Mouse (Mus musculus) MEL-GATA-1-ER (cell line): ENCODE results near the gene Prss36.
A peak's percentile ranks its signal among the peaks of the same experiment; 100 is the strongest.

Source experiments
- DNase-seq: peaks from one replicate; pipeline ENCODE4 v3.0.0-alpha.2; 2012; ENCODE audit warnings: low read depth; ENCODE audit errors: extremely low read depth

Gene Prss36

GRCm38 (mm10) chr7:127935028-127935722 lies 11.3 kb downstream of the Prss36 start:
- DNase-seq: peak; percentile 91

GRCm38 (mm10) chr7:127934075-127934474 lies 12.4 kb downstream of the Prss36 start:
- no peak for DNase-seq

- no peak for DNase-seq
These were observed 14.1 kb downstream of the Prss36 start for GRCm38 (mm10) chr7:127932273-127933031.

GRCm38 (mm10) chr7:127931351-127932135 lies 15.0 kb downstream of the Prss36 start:
- DNase-seq: no peak

- DNase-seq: no peak
These were observed 15.9 kb downstream of the Prss36 start for GRCm38 (mm10) chr7:127930636-127931035.

- no peak for DNase-seq
These were observed 16.6 kb downstream of the Prss36 start, which contains the start of gene Prss8 for GRCm38 (mm10) chr7:127929923-127930322. TSS of gene Prss8 (minus strand) at chr7:127930104.

GRCm38 (mm10) chr7:127928596-127928995 lies 17.9 kb downstream of the Prss36 start:
- DNase-seq: no peak

DNA sequence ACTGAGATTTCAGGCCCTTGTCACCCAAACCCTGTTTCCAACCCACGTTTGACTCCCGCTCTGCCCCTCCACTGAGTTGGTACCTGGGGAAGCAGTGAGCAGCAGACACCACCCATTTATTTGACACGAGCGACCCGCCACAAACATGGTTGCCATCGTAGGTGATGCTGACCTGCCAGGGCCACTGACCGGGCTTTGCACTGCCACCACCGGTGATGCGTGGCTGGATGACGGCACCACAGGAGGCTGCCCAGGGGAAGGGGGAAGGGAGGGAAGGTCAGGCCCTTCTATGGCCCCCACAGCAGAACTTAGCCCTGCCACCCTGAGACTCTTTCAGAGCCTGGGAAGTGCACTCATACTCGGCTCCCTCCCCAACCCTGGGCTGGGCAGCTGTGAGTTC lies 18.8 kb downstream of the Prss36 start:
- no peak for DNase-seq

DNA sequence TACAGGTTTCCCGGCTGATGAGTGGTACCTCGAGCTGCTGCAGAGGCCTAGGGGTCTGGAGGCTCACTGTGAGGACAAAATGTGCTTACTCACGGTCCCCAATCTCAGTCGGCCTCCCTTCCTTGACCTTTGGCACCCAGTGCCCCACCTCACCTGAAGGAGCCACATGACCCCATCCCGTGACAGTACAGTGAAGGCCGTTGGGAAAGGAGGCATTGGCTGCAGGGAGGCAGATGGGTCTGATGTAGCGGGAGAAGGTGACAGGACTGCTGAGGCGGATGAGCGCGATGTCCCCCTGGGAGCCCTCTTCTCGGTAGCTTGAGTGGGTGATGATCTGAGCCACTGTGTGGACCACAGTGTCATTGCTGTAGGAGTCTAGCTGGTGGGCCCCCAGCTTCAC lies 19.7 kb downstream of the Prss36 start:
- DNase-seq: no peak

GRCm38 (mm10) chr7:127926066-127926465 lies 20.5 kb downstream of the Prss36 start:
- DNase-seq: no peak

- no peak for DNase-seq
These were observed 21.3 kb downstream of the Prss36 start for GRCm38 (mm10) chr7:127925252-127925651.

DNA sequence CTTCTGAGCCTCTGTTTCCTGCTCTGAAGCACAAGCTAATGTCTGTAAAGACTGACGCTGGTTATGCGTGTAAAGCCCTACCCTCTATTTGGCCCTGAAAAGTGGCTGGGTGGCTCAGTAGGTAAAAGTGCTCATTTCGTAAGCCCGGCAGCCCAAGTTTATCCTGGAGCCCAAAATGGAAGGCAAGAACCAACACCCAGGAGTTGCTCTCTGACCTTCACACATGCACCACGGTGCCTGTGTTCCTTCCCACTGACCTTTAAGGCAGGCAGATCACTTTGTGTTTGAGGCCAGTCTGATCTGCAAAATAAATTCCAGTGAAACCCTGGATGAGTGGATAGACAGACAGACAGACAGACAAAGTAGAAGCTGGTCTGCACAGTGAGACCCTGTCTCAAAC lies 22.8 kb downstream of the Prss36 start:
- DNase-seq: no peak

DNA sequence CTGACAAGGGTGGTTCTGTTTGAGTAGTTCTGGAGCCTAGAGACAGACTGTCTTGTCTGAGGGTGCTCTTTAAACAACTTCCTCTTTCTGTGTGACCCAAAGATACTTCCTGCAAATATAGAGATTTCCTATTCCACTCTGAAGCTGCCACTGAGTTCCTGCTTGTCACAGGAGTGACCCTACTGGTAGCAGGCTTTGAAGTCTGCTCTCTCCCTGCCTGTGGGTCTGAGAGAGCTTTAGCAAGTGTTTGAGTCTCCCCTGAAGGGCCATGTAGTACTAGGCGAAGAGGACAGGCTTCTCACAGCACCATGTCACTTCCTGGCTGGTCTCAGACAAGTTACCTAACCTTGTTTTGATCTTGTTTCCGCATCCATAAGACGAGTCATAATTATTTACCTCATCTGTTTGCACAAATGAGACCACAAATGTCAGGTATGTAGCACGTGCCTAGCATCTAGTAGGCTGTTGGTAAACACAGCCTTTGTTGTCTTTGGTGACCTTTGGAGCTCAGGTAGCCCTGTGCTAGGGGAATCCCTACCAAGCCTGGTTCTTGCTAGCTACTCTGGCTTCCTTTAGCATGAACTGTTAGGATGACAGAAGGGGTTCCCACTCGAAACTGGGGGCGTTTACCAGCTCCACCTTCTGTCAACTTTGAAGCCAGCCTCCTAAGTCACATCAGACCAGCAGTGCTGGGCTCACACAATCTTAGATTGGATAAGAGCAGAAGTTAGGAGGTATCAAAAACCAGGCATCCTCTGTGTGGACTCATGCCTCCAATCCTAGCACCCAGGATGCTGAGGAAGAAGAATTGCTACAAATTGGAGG lies 23.9 kb downstream of the Prss36 start:
- DNase-seq: peak; percentile 66

DNA sequence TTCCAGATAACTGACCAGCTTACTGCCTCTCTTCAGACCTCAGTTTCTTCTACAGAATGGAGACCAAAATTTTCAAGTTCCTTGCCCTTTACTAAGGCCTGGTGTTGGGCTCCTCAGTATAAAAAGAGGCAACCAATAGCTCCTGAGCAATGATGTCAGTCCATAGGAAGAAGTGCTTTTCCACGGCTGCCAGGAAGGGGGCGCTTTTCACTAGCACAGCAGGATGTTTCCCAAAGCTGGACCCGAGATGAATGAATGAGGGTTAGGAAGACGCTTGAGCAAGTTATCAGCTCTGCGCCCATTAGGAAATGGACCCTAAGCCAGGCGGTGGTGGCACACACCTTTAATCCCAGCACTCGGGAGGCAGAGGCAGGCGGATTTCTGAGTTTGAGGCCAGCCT lies 25.0 kb downstream of the Prss36 start:
- peak; percentile 26 for DNase-seq

GRCm38 (mm10) chr7:127919290-127919689 lies 27.2 kb downstream of the Prss36 start:
- no peak for DNase-seq

DNA sequence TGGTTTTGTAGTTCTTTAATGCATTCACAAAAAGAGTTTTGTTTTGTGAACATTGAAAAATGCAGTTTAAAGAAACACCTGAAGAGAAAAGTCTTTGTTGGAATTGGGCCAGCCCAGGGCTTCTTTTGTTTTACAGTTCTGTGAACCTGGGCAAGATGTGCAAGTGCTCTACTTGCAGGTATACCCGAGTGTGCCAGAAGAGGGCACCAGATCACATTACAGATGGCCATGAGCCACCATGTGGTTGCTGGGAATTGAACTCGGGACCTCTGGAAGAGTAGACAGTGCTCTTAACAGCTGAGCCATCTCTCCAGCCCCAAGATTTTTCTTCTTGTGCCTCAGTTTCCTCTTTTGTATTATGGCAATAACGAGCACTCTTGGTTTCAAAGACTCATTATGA lies 28.3 kb downstream of the Prss36 start:
- DNase-seq: peak; percentile 22

DNA sequence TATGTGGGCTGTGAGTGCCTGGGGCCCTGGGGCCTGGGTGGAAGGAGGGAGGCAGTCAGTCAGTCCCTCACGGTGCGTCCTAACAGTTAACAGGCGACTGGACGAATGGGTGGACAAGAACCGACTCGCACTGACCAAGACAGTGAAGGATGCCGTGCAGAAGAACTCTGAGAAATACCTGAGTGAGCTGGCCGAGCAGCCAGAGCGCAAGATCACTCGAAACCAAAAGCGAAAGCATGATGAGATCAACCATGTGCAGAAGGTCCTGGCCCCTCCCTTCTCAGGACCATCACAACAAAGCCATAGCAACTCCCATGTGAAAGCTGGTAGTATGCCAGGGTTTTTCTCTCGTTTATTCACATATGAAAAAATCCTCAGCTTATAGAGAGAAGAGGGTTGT lies 31.2 kb downstream of the Prss36 start:
- DNase-seq: no peak

DNA sequence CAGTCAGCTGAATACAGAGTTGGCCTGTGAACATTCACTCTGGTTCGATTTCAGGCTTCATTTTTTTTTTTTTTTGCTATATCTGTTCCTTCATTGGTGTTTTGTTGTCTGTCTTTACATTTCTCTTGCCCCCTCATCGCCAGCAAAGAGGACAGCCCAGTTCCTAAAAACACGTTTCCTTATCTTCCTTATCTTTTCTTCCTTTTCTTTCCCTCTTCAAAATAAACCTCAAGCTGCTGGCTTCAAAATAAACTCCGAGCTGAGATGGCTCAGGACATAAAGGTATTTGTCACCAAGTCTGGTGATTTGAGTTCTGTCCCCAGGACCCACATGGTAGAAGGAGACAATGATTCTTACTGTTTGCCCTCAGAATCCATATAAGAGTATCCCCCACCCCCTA lies 33.6 kb downstream of the Prss36 start:
- no peak for DNase-seq

- DNase-seq: peak; percentile 84
These were observed 34.2 kb downstream of the Prss36 start, which contains the start of gene Kat8 for GRCm38 (mm10) chr7:127912190-127912871. TSS of gene Kat8 (plus strand) at chr7:127912516.

- DNase-seq: no peak
These were observed 37.9 kb downstream of the Prss36 start for GRCm38 (mm10) chr7:127908656-127909055.
